Mouse (Mus musculus) hindbrain, embryonic 10.5 days (tissue): Measurements from ENCODE around the gene Uspl1. TPM values are rescaled to one million over a fixed set of nuclear protein-coding genes. Genes with fewer than 3 reads are reported as not detected.

Experiments used
- DNase-seq: peaks from one replicate; pipeline ENCODE4 v3.0.0-alpha.2; 2017; ENCODE audit warnings: low spot score
- H3K27ac ChIP-seq: fragments of 300-500 bp; sonication (generic); 2 replicates; pipeline ENCODE4 v1.5.1; 2016; ENCODE audit warnings: mild to moderate bottlenecking, moderate library complexity
- H3K27me3 ChIP-seq: fragments of 300-500 bp; sonication (generic); 2 replicates; pipeline ENCODE4 v1.6.1; 2016; ENCODE audit warnings: mild to moderate bottlenecking; ENCODE audit not compliant: poor library complexity, insufficient read depth, severe bottlenecking
- H3K36me3 ChIP-seq: fragments of 300-500 bp; sonication (generic); 2 replicates; pipeline ENCODE4 v1.6.1; 2016; ENCODE audit warnings: mild to moderate bottlenecking, moderate library complexity
- H3K4me1 ChIP-seq: fragments of 300-500 bp; sonication (generic); replicated peaks from 2 replicates; pipeline ENCODE4 v1.6.1; 2016; ENCODE audit warnings: mild to moderate bottlenecking
- H3K4me3 ChIP-seq: fragments of 300-500 bp; sonication (generic); 2 replicates; pipeline ENCODE4 v1.5.1; 2016; ENCODE audit warnings: mild to moderate bottlenecking, moderate library complexity
- H3K9me3 ChIP-seq: fragments of 300-500 bp; sonication (generic); 2 replicates; pipeline ENCODE4 v1.6.1; 2016; ENCODE audit warnings: mild to moderate bottlenecking, moderate library complexity
- WGBS: fragments of 180-500 bp; shearing (Covaris S2); methylation state at CpG from one replicate; pipeline ENCODE4 v1.1.7; 2016; 5-methylcytosine and 5-hydroxymethylcytosine counted together
- polyA plus RNA-seq: library from polyadenylated mRNA; unstranded; fragments of >200 nt; fragmentation: Nextera tagmentation; extraction: Ambion mirVana; gene quantifications from 2 replicates; pipeline ENCODE4 v1.2.1, GENCODE M21; 2016

The Uspl1 gene
- polyA plus RNA-seq, 1 experiment from 2014 or later, result 61.6 TPM

- 88% methylated on average over 7 of the region's 7 CpGs for WGBS
Measured at GRCm38 (mm10) chr5:149174527-149174926, 9.6 kb upstream of the Uspl1 start.

GRCm38 (mm10) chr5:149175736-149176135 is 8.4 kb upstream of the Uspl1 start:
- Histone ChIP-seq H3K4me3 (no peak overlapping the region), H3K36me3 (no peaks in the 10 kb centered on the region), H3K27me3 (no peaks in the 10 kb centered on the region), H3K4me1 (0 out of 2 replicates have a peak, but pooled peaks cover 2% of the 10 kb centered on the region), H3K27ac (no peak overlapping the region), H3K9me3 (no peaks in the 10 kb centered on the region)
- DNase-seq, result no peak
- WGBS, result 91% methylated on average over 6 of the region's 6 CpGs

More at GRCm38 (mm10) chr5:149174527-149174926, 9.6 kb upstream of the Uspl1 start:
- H3K4me3 ChIP-seq, result no peak overlapping the region
- 0 out of 2 replicates have a peak, but pooled peaks cover 2% of the 10 kb centered on the region for H3K4me1 ChIP-seq
- H3K36me3 ChIP-seq, result no peaks in the 10 kb centered on the region
- H3K9me3 ChIP-seq, result no peaks in the 10 kb centered on the region
- no peak overlapping the region for H3K27ac ChIP-seq
- no peak for DNase-seq
- H3K27me3 ChIP-seq, result no peaks in the 10 kb centered on the region

- no peaks in the 10 kb centered on the region for H3K27me3 ChIP-seq
- no peaks in the 10 kb centered on the region for H3K36me3 ChIP-seq
- H3K4me3 ChIP-seq, result no peak overlapping the region
- H3K9me3 ChIP-seq, result no peaks in the 10 kb centered on the region
- no peak overlapping the region for H3K27ac ChIP-seq
- no peak for DNase-seq
- peaks cover 11% of the 10 kb centered on the region for H3K4me1 ChIP-seq
- WGBS, result 85% methylated on average over 5 of the region's 5 CpGs
Measured at GRCm38 (mm10) chr5:149178095-149178494, 6.1 kb upstream of the Uspl1 start.

GRCm38 (mm10) chr5:149179826-149180225 is 4.3 kb upstream of the Uspl1 start:
- 86% methylated on average over 3 of the region's 3 CpGs for WGBS
- H3K9me3 ChIP-seq, result no peaks in the 10 kb centered on the region

GRCm38 (mm10) chr5:149182186-149182870 is 1.8 kb upstream of the Uspl1 start:
- 86% methylated on average over 5 of the region's 5 CpGs for WGBS
- H3K4me3 ChIP-seq, result no peak overlapping the region
- no peak for DNase-seq
- H3K27ac ChIP-seq, result peak overlapping the region; percentile 43; the same call in 1 of the 2 replicates
- no peaks in the 10 kb centered on the region for H3K9me3 ChIP-seq
- H3K27me3 ChIP-seq, result no peaks in the 10 kb centered on the region
- H3K36me3 ChIP-seq, result peaks cover 5% of the 10 kb centered on the region; the same call in 1 of the 2 replicates
- H3K4me1 ChIP-seq, result peaks cover 31% of the 10 kb centered on the region

More at GRCm38 (mm10) chr5:149179826-149180225, 4.3 kb upstream of the Uspl1 start:
- no peaks in the 10 kb centered on the region for H3K36me3 ChIP-seq
- peaks cover 14% of the 10 kb centered on the region for H3K4me1 ChIP-seq
- DNase-seq, result no peak
- H3K27me3 ChIP-seq, result no peaks in the 10 kb centered on the region
- no peak overlapping the region for H3K4me3 ChIP-seq
- H3K27ac ChIP-seq, result no peak overlapping the region

GRCm38 (mm10) chr5:149183122-149183521 is 1.0 kb upstream of the Uspl1 start:
- Histone ChIP-seq H3K9me3 (no peaks in the 10 kb centered on the region), H3K27me3 (no peaks in the 10 kb centered on the region), H3K4me1 (peaks cover 31% of the 10 kb centered on the region), H3K4me3 (peak overlapping the region; percentile 84), H3K36me3 (peaks cover 13% of the 10 kb centered on the region), H3K27ac (peak overlapping the region; percentile 98)
- no peak for DNase-seq
- 54% methylated on average over 1 of the region's 1 CpGs for WGBS

- Histone ChIP-seq H3K4me1 (peaks cover 31% of the 10 kb centered on the region), H3K36me3 (peaks cover 19% of the 10 kb centered on the region), H3K4me3 (peak overlapping the region; percentile 84), H3K9me3 (no peaks in the 10 kb centered on the region), H3K27me3 (no peaks in the 10 kb centered on the region), H3K27ac (peak overlapping the region; percentile 98)
- no peak for DNase-seq
- under 1% methylated on average over 13 of the region's 13 CpGs for WGBS
Measured at GRCm38 (mm10) chr5:149183721-149184103, 438 bp upstream of the Uspl1 start.

- H3K36me3 ChIP-seq, result peaks cover 30% of the 10 kb centered on the region
- no peaks in the 10 kb centered on the region for H3K27me3 ChIP-seq
- H3K4me1 ChIP-seq, result peaks cover 31% of the 10 kb centered on the region
- DNase-seq, result no peak
- H3K4me3 ChIP-seq, result peak overlapping the region; percentile 84
- H3K9me3 ChIP-seq, result no peaks in the 10 kb centered on the region
- WGBS, result under 1% methylated on average over 20 of the region's 20 CpGs
- peak overlapping the region; percentile 98 for H3K27ac ChIP-seq
Measured at GRCm38 (mm10) chr5:149184844-149185186, 665 bp downstream of the Uspl1 start.

- no peaks in the 10 kb centered on the region for H3K9me3 ChIP-seq
- no peak for DNase-seq
- H3K36me3 ChIP-seq, result peaks cover 40% of the 10 kb centered on the region
- H3K4me3 ChIP-seq, result peak overlapping the region; percentile 84
- H3K27ac ChIP-seq, result no peak overlapping the region
- WGBS, result 87% methylated on average over 3 of the region's 3 CpGs
- no peaks in the 10 kb centered on the region for H3K27me3 ChIP-seq
- peaks cover 31% of the 10 kb centered on the region for H3K4me1 ChIP-seq
Measured at GRCm38 (mm10) chr5:149185806-149186205, 1.7 kb downstream of the Uspl1 start.

- Histone ChIP-seq H3K36me3 (peaks cover 83% of the 10 kb centered on the region), H3K4me1 (peaks cover 16% of the 10 kb centered on the region), H3K4me3 (no peak overlapping the region), H3K9me3 (no peaks in the 10 kb centered on the region), H3K27ac (no peak overlapping the region), H3K27me3 (no peaks in the 10 kb centered on the region)
- WGBS, result 100% methylated on average over 1 of the region's 1 CpGs
- DNase-seq, result no peak
Measured at GRCm38 (mm10) chr5:149190160-149190559, 6.0 kb downstream of the Uspl1 start.

- 2% methylated on average over 1 of the region's 1 CpGs for WGBS
- Histone ChIP-seq H3K4me3 (no peak overlapping the region), H3K27me3 (no peaks in the 10 kb centered on the region), H3K27ac (no peak overlapping the region), H3K9me3 (no peaks in the 10 kb centered on the region), H3K4me1 (peaks cover 22% of the 10 kb centered on the region), H3K36me3 (peaks cover 92% of the 10 kb centered on the region)
- DNase-seq, result no peak
Measured at GRCm38 (mm10) chr5:149196611-149197010, 12.5 kb downstream of the Uspl1 start.

- 98% methylated on average over 1 of the region's 1 CpGs for WGBS
Measured at GRCm38 (mm10) chr5:149198782-149199181, 14.6 kb downstream of the Uspl1 start.

GRCm38 (mm10) chr5:149202941-149203340 is 18.8 kb downstream of the Uspl1 start:
- Histone ChIP-seq H3K4me3 (no peak overlapping the region), H3K27ac (no peak overlapping the region), H3K4me1 (peaks cover 11% of the 10 kb centered on the region), H3K36me3 (peaks cover 90% of the 10 kb centered on the region), H3K9me3 (no peaks in the 10 kb centered on the region), H3K27me3 (no peaks in the 10 kb centered on the region)
- 82% methylated on average over 5 of the region's 5 CpGs for WGBS
- no peak for DNase-seq

More at GRCm38 (mm10) chr5:149198782-149199181, 14.6 kb downstream of the Uspl1 start:
- DNase-seq, result no peak
- no peak overlapping the region for H3K27ac ChIP-seq
- peaks cover 92% of the 10 kb centered on the region for H3K36me3 ChIP-seq
- H3K4me3 ChIP-seq, result no peak overlapping the region
- H3K4me1 ChIP-seq, result peaks cover 22% of the 10 kb centered on the region
- no peaks in the 10 kb centered on the region for H3K9me3 ChIP-seq
- no peaks in the 10 kb centered on the region for H3K27me3 ChIP-seq
